Mouse (Mus musculus) cerebellum, adult 11 months (tissue): ENCODE measurements around the gene Trmt2b.
A peak's percentile ranks its signal among the peaks of the same experiment; 100 is the strongest.
"Not testable (repeated sequence)": the region's sequence is repeated elsewhere in the genome, so short reads cannot be mapped to it uniquely, and the experiment has no call there.

ENCODE experiments used
- DNase-seq: peaks from one replicate; pipeline ENCODE4 v3.0.0; 2022

Gene Trmt2b

DNA sequence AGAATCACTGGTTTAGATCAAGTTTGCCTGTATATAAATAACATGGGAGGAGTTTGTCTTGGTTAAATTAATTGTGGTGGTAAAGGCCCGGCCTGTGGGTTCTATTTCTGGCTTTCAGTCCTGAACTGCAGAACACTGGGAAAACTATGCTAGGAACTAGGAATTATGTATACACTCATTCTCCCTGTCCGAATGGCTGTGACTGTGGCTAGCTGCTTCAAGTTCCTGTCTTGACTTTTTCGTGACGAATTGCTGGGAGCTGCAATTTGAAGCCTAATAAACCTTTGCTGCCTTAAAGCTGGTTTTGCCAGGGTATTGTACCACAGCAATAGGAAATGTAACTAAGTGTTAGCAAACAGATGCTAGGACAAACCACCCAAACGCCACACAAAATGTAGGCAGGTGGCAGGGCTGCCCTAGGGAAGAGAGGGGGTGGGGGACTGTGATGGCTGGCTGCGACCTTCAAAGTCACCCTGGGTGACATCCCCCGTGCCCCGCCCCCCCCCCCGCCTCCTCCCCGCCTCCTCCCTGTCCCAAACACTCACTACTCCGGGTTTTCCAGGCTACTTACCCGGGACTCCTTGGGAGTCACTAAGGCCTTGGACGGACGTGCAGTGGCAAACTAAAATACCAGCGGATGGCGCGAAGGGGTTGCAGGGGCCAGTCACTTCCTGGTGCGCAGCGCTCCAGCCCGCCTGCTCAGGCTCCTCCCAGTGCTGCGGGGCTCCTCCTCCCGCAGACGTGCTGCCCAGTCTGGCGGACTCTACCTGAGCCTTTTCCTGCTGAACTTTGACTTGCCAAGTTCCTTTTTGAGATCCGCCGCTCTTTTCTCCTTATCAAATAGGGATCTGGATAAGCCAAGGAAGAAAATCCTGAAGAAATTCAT, at the start of gene Trmt2b:
TSS of gene Trmt2b (minus strand) at position 710 of the 886 bp plus-strand sequence.
- DNase-seq = peak; percentile 48

DNA sequence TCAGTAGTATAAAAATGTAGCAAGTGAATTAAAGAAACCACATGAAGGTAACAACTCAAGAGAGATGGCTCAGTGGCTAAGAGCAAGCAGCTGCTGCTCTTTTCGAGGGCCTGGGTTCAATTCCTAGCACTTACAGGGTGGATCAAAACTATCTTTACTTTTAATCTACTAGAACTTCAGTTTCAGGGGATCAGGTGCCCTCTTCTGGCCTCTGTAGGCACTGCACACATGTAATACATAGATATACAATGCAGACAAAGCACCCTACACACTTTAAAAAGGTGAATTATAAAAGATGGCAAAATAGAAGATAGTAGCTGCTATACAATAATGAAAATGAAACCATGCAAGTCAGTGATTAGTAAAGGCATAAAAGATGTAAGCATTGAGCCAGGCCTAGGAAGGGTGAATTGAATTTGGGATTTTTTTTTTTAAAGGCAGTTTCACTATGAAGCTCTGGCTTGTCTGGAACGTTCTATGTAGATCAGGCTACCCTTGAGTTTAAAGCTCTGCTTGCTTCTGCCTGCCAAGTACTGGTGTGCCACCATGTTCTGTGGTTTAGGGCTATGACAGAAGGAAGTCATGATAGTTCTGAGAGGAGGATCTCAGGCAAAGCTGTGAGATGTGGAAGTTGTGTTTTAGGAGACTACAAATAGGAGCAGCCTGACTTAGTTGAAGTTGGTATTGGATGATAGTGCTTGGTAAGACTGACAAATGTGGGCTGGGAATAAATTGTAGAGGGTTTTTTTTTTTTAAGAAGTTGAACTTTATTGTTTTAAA, 42.6 kb upstream of the Trmt2b start:
- DNase-seq = no peak

DNA sequence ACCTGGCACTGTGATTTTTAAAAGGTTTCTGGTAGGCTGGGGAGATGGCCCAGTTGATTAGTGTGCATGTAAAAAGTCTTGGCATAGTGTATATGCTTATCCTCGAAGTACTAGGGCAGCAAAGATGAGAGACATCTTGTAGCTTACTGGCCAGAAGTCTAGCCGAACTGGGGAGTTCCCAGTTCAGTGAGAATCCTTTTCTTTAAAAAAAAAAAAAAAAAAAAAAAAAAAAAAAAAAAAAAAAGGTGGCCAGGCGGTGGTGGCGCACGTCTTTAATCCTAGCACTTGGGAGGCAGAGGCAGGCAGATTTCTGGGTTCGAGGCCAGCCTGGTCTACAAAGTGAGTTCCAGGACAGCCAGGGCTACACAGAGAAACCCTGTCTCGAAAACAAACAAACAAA, 34.4 kb upstream of the Trmt2b start:
- not testable (repeated sequence) for DNase-seq

- DNase-seq = no peak
Observed at GRCm38 (mm10) chrX:134308275-134308634, 31.5 kb upstream of the Trmt2b start.

GRCm38 (mm10) chrX:134307534-134308274, 30.9 kb upstream of the Trmt2b start, which contains the start of gene Cenpi:
Gene Cenpi, plus strand, starts transcription at chrX:134308084.
- DNase-seq = peak; percentile 83

DNA sequence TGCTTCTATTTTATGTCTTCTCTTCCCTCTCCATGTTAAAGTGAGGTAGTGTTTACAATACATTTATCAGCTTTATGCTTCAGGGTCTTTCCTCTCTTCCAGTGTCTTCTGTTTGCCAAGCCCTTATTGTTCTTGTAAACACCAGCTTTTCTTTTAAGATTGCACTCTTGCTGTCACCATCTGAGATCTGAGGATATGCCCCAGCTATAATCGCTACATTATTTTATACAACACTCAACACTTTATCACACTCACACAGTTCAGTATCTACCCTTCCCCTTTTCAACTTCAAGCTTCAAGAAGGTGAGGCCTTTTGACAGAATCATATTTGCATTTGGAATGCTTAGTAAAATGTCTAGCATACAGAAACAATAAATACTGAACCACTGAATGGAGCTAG, 26.5 kb upstream of the Trmt2b start:
- no peak for DNase-seq

DNA sequence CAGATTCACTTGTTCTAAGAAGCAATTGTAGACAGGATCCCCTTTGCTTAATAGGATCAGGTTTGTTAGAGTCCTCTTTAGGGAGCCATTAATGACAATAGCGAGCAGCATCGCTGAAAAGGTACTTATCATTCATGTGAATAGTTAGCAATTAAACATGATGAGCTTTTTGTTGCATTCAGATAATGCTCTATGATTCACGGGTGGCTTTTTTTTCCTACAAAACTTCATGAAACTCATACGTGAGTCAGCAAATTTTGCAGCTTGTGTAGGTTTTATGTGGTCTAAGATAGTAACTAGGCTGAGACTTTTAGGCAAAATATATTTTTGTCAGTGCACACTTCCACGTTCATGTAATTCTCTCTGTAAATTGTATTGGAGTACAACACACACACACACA, 23.4 kb upstream of the Trmt2b start:
- no peak for DNase-seq

GRCm38 (mm10) chrX:134297195-134297594, 20.4 kb upstream of the Trmt2b start:
- DNase-seq = peak; percentile 22

GRCm38 (mm10) chrX:134296737-134297136, 20.0 kb upstream of the Trmt2b start:
- DNase-seq = peak; percentile 16

DNA sequence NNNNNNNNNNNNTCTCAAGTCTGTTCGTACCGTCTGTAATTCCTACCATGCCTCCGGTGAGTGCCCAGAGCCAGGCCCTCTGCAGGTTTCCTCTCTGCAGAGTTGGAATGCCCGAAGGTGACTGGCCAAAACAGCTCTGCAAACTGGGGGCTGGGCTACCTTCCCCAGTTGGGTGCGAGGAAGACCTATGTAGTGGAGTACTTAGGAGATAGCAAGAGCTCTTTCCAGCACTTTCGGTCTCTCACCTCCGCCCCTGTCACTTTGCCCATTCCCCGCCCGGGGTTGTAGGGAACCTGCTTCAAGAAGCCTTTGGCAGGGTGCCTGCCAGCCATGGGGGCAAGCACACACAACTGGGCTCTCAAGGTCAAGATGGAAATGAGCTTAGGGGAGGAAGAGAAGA, 19.5 kb upstream of the Trmt2b start:
- peak; percentile 63 for DNase-seq

DNA sequence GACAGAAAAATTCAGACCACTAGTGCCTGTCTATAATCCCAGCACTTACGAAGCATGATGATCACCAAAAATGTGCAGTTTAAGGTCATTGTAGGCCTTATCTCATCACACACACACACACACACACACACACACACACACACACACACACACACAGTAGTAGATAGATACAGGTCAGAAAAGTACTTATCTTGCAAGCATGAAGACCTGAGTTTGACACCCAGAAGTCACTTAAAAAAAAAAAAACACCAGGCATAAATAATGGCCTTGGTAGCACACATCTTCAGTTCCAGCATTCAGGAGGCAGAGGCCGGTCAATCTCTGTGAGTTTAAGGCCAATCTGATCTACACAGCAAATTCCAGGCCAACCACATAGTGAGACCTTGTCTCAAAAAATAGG, 10.5 kb upstream of the Trmt2b start:
- DNase-seq = no peak

DNA sequence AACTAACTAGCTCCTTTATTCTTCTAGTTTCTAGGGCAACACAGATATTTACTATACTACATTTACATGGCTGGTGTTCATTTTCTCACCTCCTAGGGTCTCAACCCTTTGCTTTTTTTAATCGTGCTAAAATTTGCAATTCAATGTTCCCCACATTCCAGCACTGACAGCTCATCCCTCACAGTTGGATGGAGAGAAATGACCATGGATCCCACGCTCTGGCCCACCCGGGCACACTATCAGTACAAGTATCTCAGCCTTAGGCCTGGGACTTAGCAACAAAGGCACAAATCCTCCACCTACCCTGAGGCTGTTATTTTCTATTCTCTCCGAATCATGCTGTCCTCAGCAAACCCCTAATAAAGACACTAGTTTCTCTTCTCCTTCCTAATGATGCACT, 9.0 kb upstream of the Trmt2b start:
- DNase-seq = no peak

GRCm38 (mm10) chrX:134285102-134285501, 8.3 kb upstream of the Trmt2b start:
- DNase-seq = no peak

GRCm38 (mm10) chrX:134280531-134280930, 3.7 kb upstream of the Trmt2b start:
- DNase-seq = no peak

- peak; percentile 8 for DNase-seq
Observed at GRCm38 (mm10) chrX:134275715-134276114, 1.1 kb downstream of the Trmt2b start.

DNA sequence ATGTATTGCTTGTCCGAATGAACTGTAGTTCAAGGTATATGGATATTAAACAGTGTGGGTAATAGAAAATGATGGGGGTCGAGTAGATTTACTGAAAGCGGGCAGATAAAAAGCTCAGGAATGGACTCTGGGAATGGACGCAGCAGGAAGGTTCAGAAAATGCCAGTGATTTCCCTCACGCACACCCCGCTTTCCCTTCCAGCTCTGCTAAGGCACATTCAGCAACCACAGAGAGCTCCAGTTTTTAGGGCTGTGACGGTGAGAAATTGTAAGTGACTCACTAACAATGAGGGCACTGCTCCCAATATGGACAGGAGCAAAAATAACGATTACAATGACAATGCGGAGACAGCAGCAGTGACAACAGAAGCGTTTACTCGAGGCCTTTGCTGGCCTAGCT, 14.7 kb downstream of the Trmt2b start:
- DNase-seq = no peak

DNA sequence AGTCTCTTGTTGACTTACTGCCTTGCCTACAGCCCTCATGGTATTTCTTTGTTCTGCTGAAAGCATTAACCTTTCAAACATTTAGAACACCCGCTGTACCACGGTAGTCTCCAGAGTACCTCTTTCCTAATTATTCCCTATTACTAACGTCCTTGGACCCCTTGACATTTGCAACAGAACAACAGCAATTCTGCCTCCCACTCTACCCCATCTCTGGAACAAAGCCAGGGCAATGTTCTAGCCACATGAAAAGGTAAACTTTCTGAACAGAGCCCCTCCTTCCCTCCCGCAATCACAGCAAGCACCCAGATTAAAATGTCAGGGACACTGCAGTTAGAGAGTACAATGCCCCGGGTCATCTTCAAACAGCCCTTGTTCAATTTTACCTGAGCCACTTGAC, 15.6 kb downstream of the Trmt2b start:
- no peak for DNase-seq

DNA sequence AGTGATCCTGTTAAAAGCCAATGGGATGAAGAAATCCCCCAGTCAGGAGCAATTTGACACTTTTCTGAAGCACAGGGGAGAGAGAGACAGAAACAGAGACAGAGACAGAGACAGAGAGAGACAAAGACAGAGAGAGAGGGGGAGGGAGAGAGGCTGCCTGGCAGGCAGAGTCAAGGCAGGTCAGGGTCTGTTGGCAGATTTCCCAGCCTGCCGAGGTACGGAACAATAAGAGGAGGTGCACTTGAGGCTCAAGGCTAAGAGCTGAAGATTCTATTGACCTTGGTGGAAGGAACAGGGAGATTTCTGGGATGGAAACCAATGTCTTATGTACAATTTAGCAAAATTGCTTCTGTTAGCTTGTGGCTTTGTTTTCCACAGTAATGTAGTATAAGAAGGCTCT, 28.6 kb downstream of the Trmt2b start:
- no peak for DNase-seq

GRCm38 (mm10) chrX:134245946-134246345, 30.8 kb downstream of the Trmt2b start:
- DNase-seq = no peak

- no peak for DNase-seq
Observed at GRCm38 (mm10) chrX:134238266-134238665, 38.5 kb downstream of the Trmt2b start.

GRCm38 (mm10) chrX:134233048-134233447, 43.7 kb downstream of the Trmt2b start:
- no peak for DNase-seq

DNA sequence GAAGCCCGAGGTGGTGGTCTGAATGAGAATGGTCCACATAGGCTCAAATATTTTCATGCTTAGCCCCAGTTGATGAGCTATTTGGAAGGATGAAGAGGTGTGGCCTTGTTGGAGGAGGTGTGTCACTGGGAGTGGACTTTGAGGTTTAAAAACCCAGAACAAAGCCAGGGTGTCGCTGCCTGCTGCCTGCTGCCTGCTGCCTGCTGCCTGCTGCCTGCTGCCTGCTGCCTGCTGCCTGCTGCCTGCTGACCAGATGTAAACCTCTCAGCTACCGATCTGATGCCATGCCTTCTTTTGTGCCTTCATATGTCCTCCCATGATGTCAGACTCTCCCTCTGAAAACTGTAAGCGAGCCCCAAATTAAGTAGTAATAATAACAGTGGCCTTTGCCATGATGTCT, 54.9 kb downstream of the Trmt2b start, which contains the start of gene Nox1:
TSS of gene Nox1 (minus strand) at position 101 of the 400 bp plus-strand sequence.
- DNase-seq = no peak

- no peak for DNase-seq
Observed at GRCm38 (mm10) chrX:134220618-134221017, 56.2 kb downstream of the Trmt2b start.
